Mouse (Mus musculus): Measurements from ENCODE around the gene Mtmr10. TPM values are rescaled to one million over a fixed set of nuclear protein-coding genes. Genes with fewer than 3 reads are reported as not detected.

Gene Mtmr10
- polyA plus RNA-seq (2014; fragmentation: Illumina TruSeq; extraction: RNeasy Lipid Tissue Mini Kit (QIAGEN cat#74804); ENCODE audit: low read depth, low replicate concordance): 17.3 TPM

DNA sequence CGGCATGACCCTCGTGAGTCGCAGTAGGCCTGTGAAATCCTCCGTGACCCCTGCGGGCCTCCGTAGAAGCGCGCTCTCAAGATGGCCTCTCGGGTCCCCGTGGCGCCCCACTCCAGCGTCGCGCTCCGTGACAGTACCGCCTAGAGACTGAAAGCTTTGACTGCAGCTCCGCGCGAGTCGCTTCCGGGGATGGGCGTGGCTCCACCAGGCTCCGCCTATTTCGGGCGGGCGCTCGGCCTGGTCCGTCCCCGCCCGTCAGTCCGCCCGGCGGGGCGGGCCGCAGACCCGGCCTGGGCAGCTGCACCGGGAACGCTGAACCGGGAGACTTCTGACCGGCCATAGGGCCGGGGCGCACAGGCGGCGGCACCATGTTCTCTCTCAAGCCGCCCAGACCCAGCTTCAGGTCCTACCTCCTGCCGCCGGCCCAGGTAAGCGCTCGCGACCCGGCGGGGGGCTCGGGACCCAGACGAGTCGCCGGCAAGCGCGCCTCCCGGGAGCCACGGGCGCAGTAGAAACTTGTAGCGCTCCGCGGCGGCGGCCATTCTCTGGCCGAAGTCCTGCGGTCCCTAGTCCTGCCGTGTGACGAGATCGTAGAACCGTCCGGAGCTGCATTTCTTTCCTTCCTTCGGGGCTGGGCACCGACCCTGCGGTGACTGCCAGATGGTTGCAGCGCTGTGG, at the start of gene Mtmr10:
Gene Mtmr10 (plus strand): TSS at position 240 of the 678 bp plus-strand sequence.

DNA sequence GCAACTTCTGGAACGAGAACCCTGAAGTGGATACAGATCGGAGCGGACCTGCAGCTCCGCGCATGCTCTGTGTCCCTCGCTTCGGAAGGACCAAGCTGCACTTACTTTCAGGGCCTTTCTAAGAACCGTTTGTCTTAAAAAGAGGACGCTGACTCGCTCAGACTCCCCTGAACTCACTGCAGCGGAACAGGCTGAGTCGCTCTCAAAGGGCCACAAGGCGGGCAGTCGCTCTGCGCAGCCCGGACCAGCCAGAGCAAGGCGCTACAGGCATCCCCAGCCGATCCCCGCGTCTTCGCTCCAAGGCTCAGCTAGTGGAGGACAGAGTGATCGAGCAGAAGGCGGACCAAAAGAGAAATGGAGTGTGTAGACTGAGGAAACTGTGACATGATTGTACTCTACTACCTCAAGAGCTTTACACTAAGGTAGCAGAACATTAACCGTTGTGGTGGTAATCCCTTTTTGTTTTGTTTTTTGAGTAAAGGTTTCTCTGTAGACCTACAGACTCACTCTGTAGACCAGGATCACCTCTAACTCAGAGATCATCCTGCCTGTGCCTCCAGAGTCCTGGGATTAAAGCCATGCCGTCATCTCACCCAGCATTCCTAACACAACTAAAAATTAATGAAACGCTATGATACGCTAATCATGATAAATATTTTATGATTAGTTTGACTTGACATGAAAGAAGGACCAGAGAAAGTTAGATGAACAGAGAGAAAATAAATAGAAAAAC, 86.5 kb downstream of the Mtmr10 start, which contains the start of gene Fan1:
Gene Fan1 (minus strand): TSS at position 266 of the 733 bp plus-strand sequence.

Other genes starting within 250 kb of the Mtmr10 start
- gene Trpm1, start 133.8 kb upstream of the Mtmr10 start, polyA plus RNA-seq (2014; fragmentation: Illumina TruSeq; extraction: RNeasy Lipid Tissue Mini Kit (QIAGEN cat#74804); ENCODE audit: low read depth, low replicate concordance): not detected
- gene Fan1, start 86.4 kb downstream of the Mtmr10 start, polyA plus RNA-seq (2014; fragmentation: Illumina TruSeq; extraction: RNeasy Lipid Tissue Mini Kit (QIAGEN cat#74804); ENCODE audit: low read depth, low replicate concordance): 7.2 TPM
- gene Mphosph10, start 104.6 kb downstream of the Mtmr10 start, polyA plus RNA-seq (2014; fragmentation: Illumina TruSeq; extraction: RNeasy Lipid Tissue Mini Kit (QIAGEN cat#74804); ENCODE audit: low read depth, low replicate concordance): 46.0 TPM
- gene Mcee, start 105.0 kb downstream of the Mtmr10 start, polyA plus RNA-seq (2014; fragmentation: Illumina TruSeq; extraction: RNeasy Lipid Tissue Mini Kit (QIAGEN cat#74804); ENCODE audit: low read depth, low replicate concordance): 235 TPM
- 0.13 TPM for gene Apba2, start 214.1 kb downstream of the Mtmr10 start, polyA plus RNA-seq (2014; fragmentation: Illumina TruSeq; extraction: RNeasy Lipid Tissue Mini Kit (QIAGEN cat#74804); ENCODE audit: low read depth, low replicate concordance)

Measured in sigmoid colon, adult 10 weeks (tissue).